Mouse (Mus musculus) kidney, postnatal 4 days (tissue): Measurements from ENCODE around the gene Pik3r5.

Experiments
- DNase-seq, 2 experiments: peaks; one replicate each; pipeline ENCODE4 v3.0.0; 2021; ENCODE audit warnings: mixed read lengths in 2 of 2

The Pik3r5 gene

DNA sequence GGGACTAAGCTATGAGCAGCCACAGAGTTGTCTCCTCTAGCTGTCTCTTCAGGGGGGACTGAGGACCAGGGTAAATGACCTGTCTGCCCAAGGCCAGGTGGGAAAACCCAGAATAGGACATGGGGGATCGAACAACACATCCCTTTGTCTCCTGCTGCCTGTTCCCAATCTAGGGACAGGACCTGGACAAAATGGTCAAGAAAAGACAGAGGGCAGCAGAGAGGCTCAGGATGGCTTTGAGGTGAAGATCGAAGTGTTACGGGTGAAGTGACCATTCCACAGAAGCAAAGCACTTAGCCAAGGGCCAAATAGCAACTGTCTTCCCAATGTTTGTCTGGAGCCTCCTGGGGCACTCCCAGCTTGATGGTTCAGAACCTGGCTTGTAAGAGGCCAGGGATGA is 54.2 kb downstream of the Pik3r5 start:
- no peak for DNase-seq

DNA sequence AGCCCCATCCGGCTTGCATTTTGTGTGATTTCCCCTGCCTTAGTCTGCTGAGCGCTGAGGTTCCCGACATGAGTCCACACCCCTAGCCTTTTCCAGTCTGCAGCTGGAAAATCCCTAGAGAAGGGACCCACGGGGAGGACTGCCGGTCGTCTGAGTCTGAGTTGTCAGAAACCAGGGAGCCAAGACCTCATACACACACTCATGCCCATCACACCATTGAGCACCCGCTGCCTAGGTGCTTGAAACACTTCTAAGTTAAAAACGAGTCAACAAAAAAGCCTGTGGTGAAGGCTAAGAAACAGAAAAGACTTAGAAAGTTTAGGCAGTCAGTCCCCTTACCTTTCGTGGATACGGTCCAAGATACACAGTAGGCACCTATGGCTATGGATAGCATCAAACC is 55.8 kb downstream of the Pik3r5 start:
- DNase-seq = no peak

DNA sequence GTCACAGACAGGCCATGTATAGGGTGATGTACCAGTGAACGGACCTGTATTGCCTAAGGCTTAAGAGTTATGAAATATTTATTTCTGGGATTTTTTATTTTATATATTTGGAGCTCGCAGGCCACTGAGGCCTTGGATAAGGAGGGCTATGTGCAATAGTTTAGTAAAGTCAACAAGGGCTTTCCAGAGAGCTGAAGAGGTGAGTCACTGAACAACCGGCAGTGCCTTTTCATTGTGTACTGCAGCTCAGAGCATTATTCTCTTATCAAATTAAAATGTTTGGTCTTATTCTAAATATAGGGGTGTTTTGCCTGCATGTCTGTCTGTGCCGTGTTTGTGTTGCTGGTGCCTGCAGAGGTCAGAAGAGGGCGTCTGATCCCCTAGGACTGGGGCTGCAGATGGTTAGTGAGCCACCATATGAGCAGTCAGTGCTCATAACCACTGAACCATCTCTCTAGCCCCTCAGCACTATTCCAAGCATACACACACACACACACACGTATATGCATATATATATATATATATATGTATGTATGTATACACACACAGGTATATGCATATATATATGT is 56.4 kb downstream of the Pik3r5 start:
- DNase-seq = no peak

DNA sequence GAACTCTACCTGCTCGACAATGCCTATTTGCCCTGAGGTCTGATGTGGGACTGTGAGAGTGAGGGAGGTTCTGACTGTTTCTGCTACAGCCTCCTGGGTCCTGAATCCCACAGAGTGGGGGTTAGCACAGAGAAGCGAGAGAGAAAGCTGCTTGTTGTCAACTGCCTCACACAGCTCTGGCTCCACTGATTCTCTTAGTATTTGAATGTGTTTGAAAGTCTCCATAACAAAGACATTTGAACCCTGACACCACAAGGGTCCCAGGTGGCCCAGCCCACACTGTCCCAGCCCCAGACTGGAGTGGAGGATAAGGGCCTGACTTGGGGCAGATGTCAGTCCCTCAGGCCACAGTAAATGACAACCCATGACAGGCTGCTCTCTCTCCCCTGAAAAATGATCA is 57.3 kb downstream of the Pik3r5 start:
- DNase-seq = no peak

DNA sequence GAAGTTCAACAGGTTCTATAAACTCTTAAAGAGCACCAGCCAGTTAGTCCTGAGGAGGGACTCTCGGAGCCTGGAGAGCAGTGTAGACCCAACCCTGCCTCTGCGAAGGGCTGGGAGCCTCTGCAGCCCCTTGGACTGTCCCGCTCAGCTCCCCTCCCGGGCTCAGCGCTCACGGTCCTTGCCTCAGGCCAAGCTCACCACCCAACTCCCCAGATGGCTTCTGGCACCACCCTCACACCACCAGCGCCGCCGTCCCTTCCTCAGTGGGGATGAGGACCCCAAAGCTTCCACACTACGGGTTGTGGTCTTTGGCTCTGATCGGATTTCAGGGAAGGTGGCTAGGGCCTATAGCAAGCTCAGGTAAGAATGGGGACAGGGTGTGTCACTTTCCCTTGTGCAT is 60.7 kb downstream of the Pik3r5 start:
- DNase-seq = no peak

DNA sequence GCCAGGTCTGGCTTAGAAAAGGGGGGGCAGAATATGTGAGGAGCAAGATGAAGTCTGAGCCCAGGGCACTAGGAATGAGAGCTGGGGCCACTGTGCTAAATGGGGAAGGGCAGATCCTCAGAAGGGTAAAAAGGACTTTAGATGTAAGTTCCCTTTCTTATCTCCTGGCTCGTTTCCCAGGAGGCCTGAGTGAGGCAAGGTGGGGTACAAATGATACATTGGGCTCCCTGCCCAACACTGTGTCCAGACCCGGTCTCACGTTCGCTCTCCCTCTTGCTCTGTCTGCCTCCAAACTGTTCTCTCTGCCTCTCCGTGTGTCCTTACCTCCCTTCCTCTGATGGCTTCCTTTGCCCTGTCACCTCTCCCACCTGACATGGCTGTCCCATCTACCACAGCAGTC is 61.8 kb downstream of the Pik3r5 start:
- no peak for DNase-seq

DNA sequence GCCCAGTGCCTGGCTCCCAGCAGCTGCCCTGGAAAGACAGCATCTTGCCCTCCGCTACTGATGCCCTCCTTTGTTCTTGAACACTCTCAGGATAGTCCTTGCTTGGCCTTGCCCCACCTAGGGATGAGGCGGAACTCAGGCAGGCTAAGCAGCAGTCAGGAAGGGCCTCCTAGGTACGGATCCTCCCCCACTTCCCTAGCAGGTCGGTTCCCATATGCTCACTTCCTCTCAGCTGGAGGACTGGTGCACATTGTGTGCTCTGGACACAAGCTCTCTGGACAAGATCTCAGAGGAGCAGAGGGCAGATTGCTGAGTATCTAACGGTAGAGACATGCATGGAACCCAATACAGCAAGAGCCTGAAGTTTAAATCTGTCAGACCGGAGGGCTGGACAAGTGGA is 65.2 kb downstream of the Pik3r5 start:
- DNase-seq = no peak

DNA sequence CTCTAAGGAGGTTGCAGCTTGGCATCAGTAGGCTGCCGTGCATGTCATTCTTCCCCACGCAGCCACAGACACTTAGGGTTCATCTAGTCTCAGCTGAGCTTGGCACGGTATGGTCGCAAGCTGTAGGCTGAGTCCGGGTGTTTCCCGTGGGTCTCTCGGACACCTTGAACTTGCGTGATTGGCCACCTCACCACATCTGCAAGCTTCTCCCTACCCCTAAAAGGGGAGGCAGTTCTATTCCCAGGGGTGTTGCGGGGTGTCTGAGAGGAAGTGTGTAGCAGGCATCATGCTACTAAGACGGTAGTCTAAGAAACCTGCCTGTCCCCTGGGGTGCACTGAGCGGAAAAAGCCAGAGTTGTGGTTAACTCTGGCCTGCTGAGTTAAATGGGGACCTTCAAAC is 66.6 kb downstream of the Pik3r5 start:
- no peak for DNase-seq

DNA sequence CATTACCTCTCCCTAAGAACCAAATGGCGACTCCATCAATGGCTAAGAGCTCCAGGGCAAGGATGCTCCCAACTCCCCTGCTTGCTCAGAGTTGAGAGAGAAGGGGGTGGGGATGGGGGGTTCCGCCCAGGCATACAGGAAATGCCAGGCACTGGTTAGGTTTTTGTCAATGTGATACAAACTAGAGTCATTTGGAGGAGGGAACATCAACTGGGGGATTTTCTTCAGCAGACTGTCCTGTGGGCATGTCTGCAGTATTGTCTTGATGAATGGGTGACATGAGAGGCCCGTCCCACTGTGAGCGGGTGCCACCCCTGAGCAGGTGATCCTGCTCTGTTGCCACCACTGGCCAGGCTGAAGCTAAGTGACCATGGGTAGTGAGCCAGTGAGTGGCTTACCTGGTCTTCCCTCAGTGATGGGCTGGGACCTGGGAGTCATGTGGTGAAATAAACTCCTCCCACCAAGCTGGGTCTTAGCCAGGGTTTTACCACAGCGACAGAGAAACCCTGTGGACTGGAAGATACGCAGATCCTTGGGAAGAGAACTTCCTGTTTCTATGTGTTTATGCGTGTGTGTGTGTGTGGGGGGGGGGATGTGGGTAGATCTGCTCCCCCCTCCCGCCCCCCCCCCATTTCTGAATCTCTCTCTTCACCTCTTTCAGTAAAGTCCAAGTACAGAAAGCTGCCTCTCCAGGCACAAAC is 67.2 kb downstream of the Pik3r5 start:
- DNase-seq = no peak

DNA sequence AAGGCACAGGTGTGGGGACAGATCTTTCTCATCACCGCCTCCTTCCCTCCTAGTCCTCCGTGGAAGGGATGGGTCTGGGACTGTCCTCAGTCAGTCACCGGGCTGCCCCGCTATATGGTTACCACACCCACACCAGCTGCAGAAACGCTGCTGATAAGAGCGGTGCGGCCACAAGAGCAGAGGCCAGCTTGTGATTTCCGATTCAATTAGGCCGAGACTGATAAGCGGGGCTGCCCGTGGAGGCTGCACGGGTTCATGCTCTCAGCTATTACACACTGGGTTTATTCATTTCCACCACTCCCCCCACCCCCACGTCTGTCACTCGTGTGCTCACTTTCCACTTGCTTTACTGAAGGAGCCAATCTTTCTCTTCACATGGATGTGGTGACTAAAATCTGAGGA is 69.0 kb downstream of the Pik3r5 start:
- DNase-seq = no peak

DNA sequence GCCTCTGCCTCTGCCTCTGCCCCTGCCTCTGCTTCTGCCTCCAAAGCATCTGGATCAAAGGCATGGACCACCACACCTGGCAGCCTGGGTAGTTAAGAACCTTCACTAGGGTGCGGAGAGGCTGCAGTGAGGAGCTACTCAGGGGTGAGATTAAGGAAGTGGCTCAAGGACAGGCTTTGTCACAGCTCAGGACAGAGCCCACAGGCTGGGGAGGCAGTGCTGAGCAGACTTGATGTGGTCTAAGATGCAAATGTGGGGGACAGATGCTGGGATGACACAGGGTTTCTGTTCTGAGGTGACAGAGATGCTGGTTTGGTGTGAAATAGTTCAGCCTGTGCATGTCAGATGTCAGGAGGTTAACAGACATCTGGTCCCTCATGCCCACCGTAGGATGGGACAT is 70.5 kb downstream of the Pik3r5 start:
- DNase-seq = no peak

DNA sequence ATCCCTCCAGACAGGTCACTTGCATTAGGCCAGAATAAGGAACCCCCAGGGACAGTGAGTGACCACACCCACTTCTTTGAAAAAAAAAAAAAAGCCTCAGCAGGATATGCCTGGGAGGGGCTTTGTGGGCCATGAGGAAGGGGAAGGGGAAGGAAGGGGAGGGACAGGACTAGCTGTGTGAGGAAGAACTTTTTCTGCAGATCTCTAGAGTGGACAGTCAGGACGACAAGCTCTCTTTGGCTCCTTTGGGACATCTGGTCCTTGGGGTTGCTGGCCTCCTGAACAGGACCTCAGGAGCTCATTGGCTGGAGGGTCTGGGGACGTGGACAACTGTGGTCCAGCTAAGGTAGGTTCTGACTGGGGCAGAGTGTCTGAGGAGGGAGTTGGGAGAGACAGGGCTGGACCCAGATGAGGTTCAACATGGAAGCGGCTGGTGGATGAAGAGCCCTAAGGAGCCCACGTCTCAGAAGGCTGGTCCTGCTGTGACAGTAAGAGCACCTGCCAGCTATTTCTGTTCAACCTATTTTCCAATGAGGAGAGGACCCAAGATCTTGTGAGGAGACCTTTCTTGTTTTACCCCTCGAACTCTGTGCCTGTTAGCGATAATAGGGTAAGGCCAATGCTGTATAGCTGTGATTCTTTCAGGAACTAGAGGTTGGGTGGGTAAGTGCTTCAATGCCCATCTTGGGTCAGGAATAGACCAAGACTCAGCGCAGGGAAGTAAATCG is 71.1 kb downstream of the Pik3r5 start, which contains the start of gene Pik3r6:
Gene Pik3r6 (plus strand): TSS at position 118 of the 728 bp plus-strand sequence.
- DNase-seq = no peak

DNA sequence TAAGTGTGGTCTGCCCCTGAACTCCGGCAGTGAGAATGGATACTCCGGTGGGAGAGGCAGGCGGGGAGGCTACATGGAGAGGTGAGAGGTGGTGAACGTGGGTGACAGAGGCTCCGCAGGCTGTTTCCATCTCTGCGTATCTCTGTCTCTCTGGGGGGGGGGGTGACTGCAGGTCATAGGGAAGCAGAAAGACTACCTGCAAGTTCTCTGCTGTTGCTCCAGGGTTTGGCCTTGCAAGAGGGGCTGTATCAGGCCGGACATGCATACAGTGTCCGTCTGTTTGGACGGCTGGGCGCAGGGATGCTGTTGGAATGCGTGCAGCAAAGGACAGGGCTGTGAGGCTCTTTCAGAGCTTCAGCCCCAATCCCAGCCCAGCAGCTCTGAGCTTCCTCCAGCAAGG is 73.0 kb downstream of the Pik3r5 start:
- DNase-seq = no peak

DNA sequence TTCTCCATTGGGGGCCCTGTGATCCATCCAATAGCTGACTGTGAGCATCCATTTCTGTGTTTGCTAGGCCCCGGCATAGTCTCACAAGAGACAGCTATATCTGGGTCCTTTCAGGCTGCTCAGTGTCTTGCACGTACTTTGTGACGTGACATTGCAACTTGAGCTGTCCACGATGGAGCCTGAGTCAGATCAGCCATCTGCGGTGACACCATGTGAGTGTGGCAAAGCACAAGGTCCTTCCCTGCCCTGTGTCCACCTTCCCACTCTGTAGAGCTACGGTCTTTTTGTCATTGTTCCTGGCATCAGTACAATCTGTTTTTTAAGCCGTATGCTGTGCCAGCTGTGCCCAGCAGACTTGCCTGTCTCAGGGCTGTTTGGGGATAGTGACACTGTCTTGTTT is 75.3 kb downstream of the Pik3r5 start:
- no peak for DNase-seq

DNA sequence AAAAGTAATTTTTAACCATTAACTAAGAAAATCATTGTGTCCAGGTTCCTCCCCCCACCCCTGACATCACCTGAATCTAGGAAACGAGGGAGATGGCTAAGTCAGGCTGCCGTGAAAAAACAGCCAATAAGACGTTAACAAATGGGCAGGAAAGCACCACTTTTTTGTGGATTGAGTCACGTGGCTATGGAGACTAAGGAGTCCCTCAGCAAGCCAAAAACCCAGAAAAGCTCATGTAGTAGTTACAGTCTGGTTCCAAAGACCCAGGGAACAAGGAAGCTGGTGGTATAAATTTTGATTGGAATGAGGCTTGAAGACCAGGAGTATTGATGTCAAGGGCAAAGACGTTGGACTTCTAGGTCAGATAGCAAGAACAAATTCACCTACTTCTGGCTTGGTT is 76.7 kb downstream of the Pik3r5 start:
- no peak for DNase-seq

DNA sequence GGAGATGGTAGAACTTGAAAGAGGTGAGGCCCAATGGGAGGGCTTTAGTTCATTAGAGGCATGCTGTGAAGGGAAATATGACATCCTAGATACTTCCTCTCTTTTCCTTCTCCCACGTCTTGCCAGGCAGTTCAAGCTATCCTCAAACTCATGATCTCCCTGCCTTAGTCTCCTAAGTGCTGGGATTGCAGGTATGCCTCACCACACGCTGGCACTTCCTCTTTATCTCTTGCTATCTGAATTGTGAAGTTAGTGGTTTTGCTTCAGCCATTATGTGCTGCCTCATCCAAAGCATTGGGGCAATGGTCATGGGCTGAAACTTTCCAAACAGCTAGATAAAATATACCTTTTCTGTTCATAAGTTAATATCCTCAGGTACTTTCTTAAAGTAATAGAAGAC is 77.3 kb downstream of the Pik3r5 start:
- no peak for DNase-seq

DNA sequence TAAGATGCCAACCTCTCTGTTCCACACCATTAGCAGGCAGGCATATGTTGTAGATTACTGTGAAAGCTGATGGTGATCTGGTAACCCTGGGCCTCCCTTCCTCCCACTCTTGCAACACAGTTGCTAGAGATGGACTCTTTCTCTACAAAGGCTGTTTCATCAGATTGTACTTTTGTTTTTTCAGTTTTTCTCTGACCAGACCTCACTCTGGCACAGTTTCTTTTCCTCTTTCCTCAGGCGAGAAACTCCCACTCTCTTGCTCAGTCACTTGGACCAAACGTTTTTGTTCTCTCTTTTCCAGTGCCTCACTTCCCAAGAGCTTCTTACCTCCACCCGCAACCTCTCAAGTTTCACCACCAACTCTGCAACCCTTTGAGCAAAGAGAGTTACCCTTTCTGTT is 82.0 kb downstream of the Pik3r5 start:
- no peak for DNase-seq

DNA sequence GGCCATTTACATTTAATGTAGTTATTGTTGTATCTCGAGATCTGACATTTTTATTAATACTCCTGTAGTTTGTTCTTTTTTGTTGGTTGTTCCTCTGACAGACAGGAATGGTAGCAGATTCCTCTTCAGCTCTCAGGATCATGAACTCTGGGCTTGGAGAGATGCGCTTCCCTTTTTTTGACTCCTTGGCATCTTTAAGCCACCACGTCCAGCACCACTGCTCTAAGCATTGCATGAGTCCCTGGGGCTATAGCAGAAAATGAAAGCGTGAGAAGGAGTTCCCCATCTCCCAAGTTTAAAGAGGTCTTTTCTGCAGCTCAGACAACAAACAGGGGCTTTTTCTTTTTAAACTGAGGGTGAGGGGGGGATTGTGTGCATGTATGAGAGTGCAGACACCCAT is 87.4 kb downstream of the Pik3r5 start:
- no peak for DNase-seq

DNA sequence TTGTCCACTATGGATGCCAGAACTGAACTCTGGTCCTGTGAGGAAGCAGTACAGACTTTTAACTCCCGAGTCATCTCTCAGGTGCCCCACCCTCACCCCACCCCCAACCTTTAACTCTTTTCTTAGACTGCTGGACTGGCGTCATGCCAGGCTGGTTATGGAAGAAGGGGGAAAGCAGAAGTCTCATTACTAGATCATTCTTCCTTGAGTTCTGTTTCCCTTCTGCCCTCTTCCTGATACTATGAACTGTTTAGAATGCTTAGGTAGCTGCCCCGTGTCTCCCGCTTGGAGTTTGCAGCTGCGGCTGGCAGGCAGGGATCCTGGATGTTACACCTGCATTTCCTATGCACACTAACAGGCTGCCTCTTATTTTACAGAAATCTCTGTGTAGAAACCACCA is 87.9 kb downstream of the Pik3r5 start:
- no peak for DNase-seq

DNA sequence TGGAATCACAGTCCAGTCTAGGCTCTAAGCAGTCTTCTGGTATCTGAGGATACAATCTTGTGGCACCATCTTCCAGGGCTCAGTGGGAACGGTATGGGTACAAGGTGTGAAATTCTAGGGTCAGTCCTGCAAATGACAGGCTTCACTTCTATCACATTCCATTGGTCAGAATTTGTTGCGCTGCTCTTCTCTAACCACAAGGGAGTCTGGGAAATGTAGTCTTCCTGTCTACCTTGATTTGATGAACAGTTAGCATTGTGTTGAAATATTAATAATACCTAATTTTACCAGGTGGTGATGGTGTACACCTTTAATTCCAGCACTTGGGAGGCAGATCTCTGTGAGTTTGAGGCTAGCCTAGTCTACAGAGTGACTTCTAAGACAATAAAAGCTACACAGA is 88.5 kb downstream of the Pik3r5 start:
- DNase-seq = no peak

DNA sequence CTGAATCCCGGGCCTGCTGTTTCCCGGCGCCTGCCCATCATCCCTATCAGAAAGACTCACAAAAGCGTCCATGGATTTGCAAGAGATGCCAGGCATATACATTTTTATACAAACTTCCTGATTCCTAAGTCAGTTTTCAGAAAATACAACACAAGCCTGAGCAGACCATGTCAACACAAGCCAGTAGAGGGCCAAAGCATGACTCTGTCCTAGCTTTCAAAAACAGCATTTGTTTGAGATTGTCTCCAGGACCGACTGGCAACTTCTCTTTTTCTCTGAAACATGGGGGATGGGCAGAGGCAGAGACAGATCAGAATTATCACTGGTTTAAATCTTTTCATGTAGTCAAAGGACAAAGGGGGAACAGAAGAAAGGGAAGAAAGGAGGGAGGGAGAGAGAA is 89.4 kb downstream of the Pik3r5 start:
- no peak for DNase-seq

DNA sequence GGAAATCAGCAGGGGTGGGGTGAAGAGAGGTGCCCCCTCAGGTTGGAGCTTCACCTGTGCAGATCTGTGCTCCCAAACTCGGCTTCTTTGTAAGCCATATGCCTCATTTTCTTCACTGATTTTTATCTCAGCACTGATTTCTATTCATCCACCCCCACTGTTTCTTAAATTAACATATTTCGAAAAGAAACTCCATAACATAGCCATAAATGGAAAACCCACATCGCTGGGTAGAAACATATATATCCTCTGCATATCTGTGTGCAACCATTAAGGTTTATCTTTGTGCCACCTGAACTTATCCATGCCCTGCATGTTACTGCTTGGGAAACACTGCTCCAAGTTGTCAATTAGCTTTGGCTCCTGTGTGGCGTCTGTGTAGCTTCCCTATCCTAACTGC is 94.5 kb downstream of the Pik3r5 start:
- DNase-seq = no peak

DNA sequence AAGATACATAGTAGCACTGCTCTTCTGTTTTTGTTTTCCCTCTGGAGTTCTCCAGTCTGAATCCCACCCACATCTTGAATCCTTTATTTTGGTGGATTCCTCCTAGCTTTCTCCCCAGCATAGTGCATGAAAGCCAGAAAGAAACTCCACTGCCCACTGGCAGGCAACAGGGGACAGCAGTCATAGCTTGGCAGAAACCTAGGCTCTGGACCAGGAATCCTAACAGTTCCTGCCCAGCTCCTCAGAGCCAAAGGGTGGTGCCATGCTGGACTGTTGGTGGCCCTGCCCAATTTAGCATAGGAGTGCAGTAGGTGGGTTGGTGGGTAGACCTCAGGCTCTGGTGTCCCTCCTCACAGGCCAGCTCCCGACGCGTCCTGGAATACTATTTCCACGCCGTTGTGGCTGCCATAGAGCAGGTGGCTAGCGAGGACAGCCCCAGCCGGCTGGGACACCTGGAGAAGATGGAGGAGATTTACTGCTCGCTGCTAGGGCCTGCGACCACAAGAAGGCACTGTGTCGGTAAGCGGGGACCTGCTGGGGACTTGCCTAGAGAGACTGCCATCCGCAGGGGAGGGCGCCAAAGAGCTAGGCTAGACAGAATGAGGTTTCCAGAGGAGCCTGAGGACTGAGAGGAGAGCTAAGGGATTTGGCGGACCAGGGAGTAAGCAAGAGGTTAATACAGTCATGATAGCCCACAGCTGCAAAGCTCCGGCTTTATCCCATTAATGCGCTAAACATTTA is 99.3 kb downstream of the Pik3r5 start:
- peak; percentile 78 to 84 for DNase-seq
